Mouse (Mus musculus) spleen, postnatal 10 days (tissue): ENCODE measurements around the gene Lpcat1.

Experiments used
- DNase-seq, 2 experiments: peaks; one replicate each; pipeline ENCODE4 v3.0.0; 2021 to 2022; ENCODE audit warnings: low spot score in 2 of 2

The Lpcat1 gene

GRCm38 (mm10) chr13:73467034-73467420, at the start of gene Lpcat1:
Gene Lpcat1, plus strand, starts transcription at chr13:73467197.
- peak; percentile 90 to 95 for DNase-seq

GRCm38 (mm10) chr13:73417478-73418220, 49.3 kb upstream of the Lpcat1 start:
- DNase-seq = peak in 1 of 2 experiments; percentile 50

- no peak for DNase-seq
Observed at GRCm38 (mm10) chr13:73418297-73418696, 48.7 kb upstream of the Lpcat1 start.

GRCm38 (mm10) chr13:73419244-73419643, 47.8 kb upstream of the Lpcat1 start:
- no peak for DNase-seq

- no peak for DNase-seq
Observed at GRCm38 (mm10) chr13:73423043-73423442, 44.0 kb upstream of the Lpcat1 start.

- no peak for DNase-seq
Observed at GRCm38 (mm10) chr13:73425035-73425434, 42.0 kb upstream of the Lpcat1 start.

- peak; percentile 75 to 85 for DNase-seq
Observed at GRCm38 (mm10) chr13:73425839-73426490, 41.0 kb upstream of the Lpcat1 start.

- no peak for DNase-seq
Observed at GRCm38 (mm10) chr13:73426587-73426986, 40.4 kb upstream of the Lpcat1 start.

- DNase-seq = no peak
Observed at GRCm38 (mm10) chr13:73429605-73430321, 37.2 kb upstream of the Lpcat1 start.

GRCm38 (mm10) chr13:73432466-73433149, 34.4 kb upstream of the Lpcat1 start:
- DNase-seq = no peak

GRCm38 (mm10) chr13:73433681-73434535, 33.1 kb upstream of the Lpcat1 start:
- peak; percentile 36 to 39 for DNase-seq

GRCm38 (mm10) chr13:73434687-73435086, 32.3 kb upstream of the Lpcat1 start:
- no peak for DNase-seq

GRCm38 (mm10) chr13:73435662-73436061, 31.3 kb upstream of the Lpcat1 start:
- DNase-seq = no peak

GRCm38 (mm10) chr13:73439057-73439456, 27.9 kb upstream of the Lpcat1 start:
- DNase-seq = no peak

GRCm38 (mm10) chr13:73441032-73441431, 26.0 kb upstream of the Lpcat1 start:
- no peak for DNase-seq

GRCm38 (mm10) chr13:73441686-73442085, 25.3 kb upstream of the Lpcat1 start:
- DNase-seq = no peak

- DNase-seq = no peak
Observed at GRCm38 (mm10) chr13:73442431-73442830, 24.6 kb upstream of the Lpcat1 start.

- peak in 1 of 2 experiments; percentile 47 for DNase-seq
Observed at GRCm38 (mm10) chr13:73443093-73443821, 23.7 kb upstream of the Lpcat1 start.

GRCm38 (mm10) chr13:73445087-73445486, 21.9 kb upstream of the Lpcat1 start:
- DNase-seq = no peak

GRCm38 (mm10) chr13:73446076-73446475, 20.9 kb upstream of the Lpcat1 start:
- no peak for DNase-seq
